Comparison of ENCODE assay signal across 8 mouse cellular contexts in genomic region chr17:88042099-88043086, GRCm38 (mm10). TPM values are rescaled to one million over a fixed set of nuclear protein-coding genes. Genes with fewer than 3 reads are reported as not detected.
A peak's percentile ranks its signal among the peaks of the same experiment; 100 is the strongest.
DNase-seq lines count a peak whose midpoint lies in the region; ATAC-seq and TF ChIP-seq lines count a peak whose summit lies in the region.

No protein-coding gene starts in this region.

- no peak overlapping the region for H3K27ac ChIP-seq in hindbrain, embryonic 10.5 days

- TF ChIP-seq CTCF in G1E (IDR thresholded peaks at IDR 0.05; ENCODE audit: low read depth, low read length): no peak

- no peaks in the 10 kb centered on the region for H3K9me3 ChIP-seq in G1E (replicated peaks)
- H3K9me3 ChIP-seq in hindbrain, embryonic 10.5 days: no peaks in the 10 kb centered on the region

- 64% methylated on average over 12 of the region's 12 CpGs for WGBS in hindbrain, embryonic 10.5 days

- ATAC-seq in G1E (ENCODE audit: extremely low read depth, insufficient number of reproducible peaks, low FRiP score, poor library complexity, severe bottlenecking): peak; percentile 99
- peak; percentile 88 for ATAC-seq in monocyte, adult 5-6 weeks (replicated peaks; ENCODE audit: insufficient number of reproducible peaks, low FRiP score, low TSS enrichment, poor library complexity, severe bottlenecking)

- peak; percentile 93 for DNase-seq in A20 (ENCODE audit: low read depth, low spot score)
- peak; percentile 23 for DNase-seq in G1E (ENCODE audit: low spot score)
- peak; percentile 22 for DNase-seq in hindbrain, embryonic 10.5 days (ENCODE audit: low spot score)
- peak; percentile 25 for DNase-seq in liver
- peak; percentile 69 for DNase-seq in thymus, postnatal 4 days
- no peak for DNase-seq in frontal cortex, adult 2 months (ENCODE audit: extremely low spot score in 1 of 2, low spot score in 1 of 2)
- no peak for DNase-seq in ovary, adult 18-20 months (ENCODE audit: low spot score)

- H3K4me1 ChIP-seq in G1E (ENCODE audit: insufficient read depth, low read depth, low read length): peaks cover 29% of the 10 kb centered on the region
- H3K4me1 ChIP-seq in hindbrain, embryonic 10.5 days (replicated peaks): peaks cover 18% of the 10 kb centered on the region

- no peaks in the 10 kb centered on the region for H3K27me3 ChIP-seq in G1E (ENCODE audit: insufficient read depth, low read length)
- no peaks in the 10 kb centered on the region for H3K27me3 ChIP-seq in hindbrain, embryonic 10.5 days (ENCODE audit: insufficient read depth, poor library complexity, severe bottlenecking)

- H3K36me3 ChIP-seq in G1E (replicated peaks): peaks cover 14% of the 10 kb centered on the region
- peaks cover 9% of the 10 kb centered on the region for H3K36me3 ChIP-seq in hindbrain, embryonic 10.5 days

- H3K4me3 ChIP-seq in G1E (ENCODE audit: low read depth, low read length): no peak overlapping the region
- no peak overlapping the region for H3K4me3 ChIP-seq in hindbrain, embryonic 10.5 days

RNA-seq across cellular contexts. Expression of gene Fbxo11, which starts 22.7 kb away (rescaled TPM):
- 78.7 and 90.6 TPM in 2 replicates for total RNA-seq in G1E (2014; fragmentation: Nextera tagmentation)
- total RNA-seq in G1E (2017): 25.8 and 26.6 TPM in 2 replicates
- 2.9 and 3.3 TPM in 2 replicates for polyA plus RNA-seq in G1E (2012)
- polyA plus RNA-seq in hindbrain, embryonic 10.5 days (2016; fragmentation: Nextera tagmentation; extraction: Ambion mirVana): 18.2 and 21.6 TPM in 2 replicates
- 61.8 to 82.8 TPM (median 75.5 TPM) in 3 replicates for total RNA-seq in monocyte, adult 5-6 weeks (2017)
- polyA plus RNA-seq in frontal cortex, adult 2 months (2012; rRNA removed): 83.2 and 87.1 TPM in 2 replicates

Comparison
In these comparisons a context has a peak if more than half of its experiments do, and no peak if none do; other contexts are left out.
1. DNase-seq: peak in A20 (single experiment), G1E (single experiment), hindbrain, embryonic 10.5 days (single experiment), liver (single experiment) and thymus, postnatal 4 days (single experiment); none in frontal cortex, adult 2 months (0 of 2) and ovary, adult 18-20 months (single experiment).